Mouse (Mus musculus) ZHBTc4 (cell line): ENCODE results near the gene Plekho2.

ENCODE experiments used
- DNase-seq: peaks from one replicate; pipeline ENCODE4 v3.0.0-alpha.2; 2011; ENCODE audit warnings: low read depth, low spot score

The Plekho2 gene

DNA sequence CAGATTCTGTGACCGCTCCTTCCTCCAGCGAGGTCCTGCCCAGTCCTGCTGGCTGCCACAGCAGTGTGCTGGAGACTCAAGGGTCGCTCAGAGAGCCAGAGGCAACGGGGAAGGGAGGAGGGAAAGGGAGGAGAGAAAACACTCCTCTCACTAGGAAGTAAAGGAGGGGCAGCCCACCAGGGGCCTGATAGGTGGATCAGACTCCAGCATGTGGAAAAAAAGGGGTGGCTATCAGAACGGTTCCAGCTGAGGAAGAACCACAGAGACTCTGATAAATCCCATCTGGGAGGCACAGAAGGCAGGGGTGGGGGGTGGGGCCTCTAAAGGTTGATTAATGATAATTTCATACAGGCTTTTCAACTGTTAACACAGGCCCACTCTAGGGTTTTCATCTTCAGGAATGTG is 24.8 kb downstream of the Plekho2 start:
- DNase-seq, result no peak

DNA sequence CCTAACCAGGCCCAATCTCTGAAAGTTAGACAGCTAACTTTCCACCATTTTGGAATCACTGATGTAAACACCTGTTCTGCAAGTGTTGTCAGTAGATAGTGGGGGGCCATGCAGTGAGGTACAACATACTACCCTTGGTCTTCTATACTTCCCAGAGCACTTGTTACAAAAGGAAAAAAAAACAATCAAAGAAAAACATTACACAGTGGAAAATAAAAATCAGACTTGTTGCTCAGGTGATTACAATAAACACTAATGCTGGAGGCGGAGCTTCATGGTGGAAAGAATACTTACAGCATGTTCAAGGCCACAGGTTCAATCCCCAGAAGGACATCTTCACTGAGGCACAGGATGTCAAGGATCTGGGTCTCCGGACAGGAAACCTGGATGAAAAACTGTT is 27.1 kb downstream of the Plekho2 start:
- DNase-seq, result no peak

DNA sequence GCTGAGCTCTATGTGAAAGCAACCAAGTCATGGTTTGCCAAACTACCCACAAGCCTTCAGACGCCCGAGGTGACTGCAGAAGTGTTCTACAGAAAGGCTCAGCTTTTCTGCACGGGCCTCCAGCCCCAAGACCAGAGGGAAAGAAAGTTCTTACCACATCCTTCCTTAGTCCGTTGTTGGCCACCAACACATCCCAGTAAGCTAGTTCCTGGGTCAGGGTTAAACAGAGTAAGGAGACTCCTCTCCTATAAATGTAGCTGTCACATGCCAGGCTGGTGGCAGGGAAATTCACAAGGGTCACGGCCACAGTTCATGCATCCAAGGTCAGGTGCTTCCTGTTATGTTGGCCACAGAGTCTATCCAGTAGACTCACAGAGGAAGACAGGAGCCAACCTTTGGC is 27.7 kb downstream of the Plekho2 start:
- DNase-seq, result no peak

- peak; percentile 59 for DNase-seq
Observed at GRCm38 (mm10) chr9:65551035-65551434, 28.8 kb downstream of the Plekho2 start.

GRCm38 (mm10) chr9:65550079-65550831 is 29.6 kb downstream of the Plekho2 start:
- no peak for DNase-seq

- DNase-seq, result no peak
Observed at GRCm38 (mm10) chr9:65549643-65550042, 30.2 kb downstream of the Plekho2 start.

DNA sequence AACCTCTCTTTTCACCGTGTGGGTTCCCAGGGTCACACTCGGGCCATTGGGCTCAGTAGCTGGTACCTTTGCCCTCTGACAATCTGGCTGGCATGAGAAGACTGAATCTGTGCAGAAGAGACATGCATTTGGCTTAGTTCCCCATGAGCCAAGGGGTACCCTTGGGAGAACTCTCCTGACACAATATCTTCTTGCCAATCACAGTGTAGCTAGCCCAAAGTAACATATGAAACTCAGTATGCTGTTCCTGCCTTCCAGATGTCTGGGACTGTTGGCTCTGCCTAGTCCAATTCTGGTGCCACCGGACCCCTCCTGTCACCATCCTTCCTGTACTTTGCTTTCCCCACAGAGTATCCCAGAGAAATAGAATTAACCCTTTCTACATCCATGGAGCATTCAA is 30.7 kb downstream of the Plekho2 start:
- no peak for DNase-seq

DNA sequence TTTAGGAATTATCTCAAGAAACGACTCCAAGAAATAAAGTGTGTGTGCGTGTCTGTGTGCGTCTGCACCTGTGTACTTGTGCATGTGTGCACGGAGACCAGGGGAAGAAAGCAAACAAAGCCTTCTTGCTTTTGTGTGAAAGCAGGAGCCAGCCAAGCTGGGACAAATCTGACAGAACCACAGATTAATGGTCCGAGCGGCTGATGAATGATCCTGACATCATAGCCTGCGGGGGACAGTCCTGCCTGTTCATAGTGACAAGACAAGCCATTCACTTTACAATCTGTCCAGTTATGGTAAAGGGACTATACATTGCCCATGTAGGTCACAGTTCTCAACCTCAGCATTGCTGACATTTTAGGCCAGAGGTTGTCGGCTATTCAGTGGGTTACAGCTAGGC is 31.5 kb downstream of the Plekho2 start:
- DNase-seq, result no peak

DNA sequence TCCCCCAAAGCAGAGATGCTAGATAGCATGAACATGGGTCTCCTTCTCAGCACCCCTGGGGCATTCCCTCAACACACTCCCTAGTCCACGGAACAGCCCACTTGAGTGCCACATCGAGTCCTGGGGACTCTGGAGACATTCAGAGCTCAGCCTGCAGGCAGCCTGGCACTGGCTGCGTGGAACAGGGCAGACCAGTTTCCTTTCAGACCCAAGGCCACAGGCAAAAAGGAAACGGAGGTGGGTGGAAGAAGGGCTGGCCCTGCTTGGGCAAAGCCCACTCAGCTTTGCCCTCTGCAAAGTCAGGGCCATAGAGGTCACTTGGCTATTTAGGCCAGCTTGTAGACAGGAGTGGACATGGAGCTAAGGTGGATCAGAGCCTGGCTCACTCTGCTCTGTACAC is 32.0 kb downstream of the Plekho2 start:
- no peak for DNase-seq

- no peak for DNase-seq
Observed at GRCm38 (mm10) chr9:65547111-65547510, 32.7 kb downstream of the Plekho2 start.

- DNase-seq, result no peak
Observed at GRCm38 (mm10) chr9:65546413-65546695, 33.5 kb downstream of the Plekho2 start.

GRCm38 (mm10) chr9:65545635-65546412 is 34.0 kb downstream of the Plekho2 start:
- peak; percentile 32 for DNase-seq

DNA sequence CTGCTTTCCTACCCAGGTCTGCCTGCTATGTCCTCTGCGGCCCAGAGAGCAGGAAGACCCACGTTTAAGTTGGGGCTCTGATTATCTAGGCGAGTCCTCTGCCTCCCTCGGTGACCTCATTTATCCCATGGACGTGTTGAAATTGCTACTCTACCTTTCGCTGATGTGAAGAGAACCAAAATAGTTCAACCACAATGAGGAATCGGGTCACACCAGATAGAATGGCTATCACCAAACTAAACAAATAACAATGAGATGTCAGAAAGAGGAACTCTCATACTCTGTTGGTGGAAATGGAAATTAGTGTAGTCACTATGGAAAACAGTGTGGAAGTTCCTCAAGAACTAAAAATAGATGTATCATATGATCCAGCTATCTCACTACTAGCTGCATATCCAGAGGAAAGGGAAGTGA is 37.7 kb downstream of the Plekho2 start:
- no peak for DNase-seq

GRCm38 (mm10) chr9:65541126-65542068 is 38.4 kb downstream of the Plekho2 start:
- no peak for DNase-seq

GRCm38 (mm10) chr9:65539697-65540096 is 40.1 kb downstream of the Plekho2 start:
- peak; percentile 41 for DNase-seq

DNA sequence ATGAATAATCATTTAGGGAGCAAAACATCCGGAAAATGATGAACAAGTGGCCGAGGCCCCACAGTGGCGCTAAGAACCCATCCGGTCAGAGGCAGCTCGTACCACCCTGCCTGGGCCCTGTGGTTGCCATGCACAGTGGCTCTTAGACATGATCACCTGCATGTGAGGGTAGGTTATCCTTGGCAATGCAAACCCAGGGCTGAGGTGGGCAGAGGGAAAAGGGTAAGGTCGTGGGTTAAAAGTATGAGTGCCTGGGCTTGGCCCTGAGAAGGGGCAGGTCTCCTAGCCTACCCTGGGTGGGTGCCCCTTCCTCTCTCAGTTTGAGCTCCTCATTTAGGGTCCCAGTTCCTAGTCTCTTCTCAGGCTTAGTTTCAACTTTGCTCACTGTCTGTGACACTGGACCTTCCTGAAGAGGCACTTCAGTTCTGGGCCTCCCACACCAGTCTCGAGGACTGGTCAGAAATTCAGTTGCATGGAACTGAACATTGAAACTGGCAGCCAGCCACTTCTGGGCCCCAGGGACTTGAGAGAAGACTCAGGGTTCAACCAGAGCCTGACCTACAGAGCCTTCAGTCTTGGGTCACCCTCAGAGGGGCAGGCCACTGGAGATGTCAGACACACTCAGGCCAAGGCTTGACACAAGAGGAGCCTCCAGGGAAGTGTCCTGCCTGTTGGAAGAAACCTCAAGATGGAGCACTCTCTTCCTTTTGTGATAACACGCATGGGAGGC is 41.8 kb downstream of the Plekho2 start:
- no peak for DNase-seq

GRCm38 (mm10) chr9:65536491-65536890 is 43.3 kb downstream of the Plekho2 start:
- DNase-seq, result no peak

GRCm38 (mm10) chr9:65535789-65536469 is 43.9 kb downstream of the Plekho2 start:
- no peak for DNase-seq

- DNase-seq, result no peak
Observed at GRCm38 (mm10) chr9:65535191-65535722, 44.6 kb downstream of the Plekho2 start.

GRCm38 (mm10) chr9:65534111-65534510 is 45.7 kb downstream of the Plekho2 start:
- no peak for DNase-seq

GRCm38 (mm10) chr9:65532986-65533385 is 46.9 kb downstream of the Plekho2 start:
- DNase-seq, result no peak
